Mouse (Mus musculus) lung, postnatal 25 days (tissue): ENCODE results near the gene Otud7b.
A peak's percentile ranks its signal among the peaks of the same experiment; 100 is the strongest.
"Not testable (repeated sequence)": the region's sequence is repeated elsewhere in the genome, so short reads cannot be mapped to it uniquely, and the experiment has no call there.

Experiments used
- DNase-seq: peaks from one replicate; pipeline ENCODE4 v3.0.0; 2022; ENCODE audit warnings: low spot score

Otud7b gene

GRCm38 (mm10) chr3:96135011-96135410 lies 30.7 kb downstream of the Otud7b start:
- DNase-seq: peak; percentile 48

GRCm38 (mm10) chr3:96147950-96148349 lies 43.6 kb downstream of the Otud7b start:
- peak; percentile 75 for DNase-seq

GRCm38 (mm10) chr3:96151836-96152235 lies 47.5 kb downstream of the Otud7b start:
- DNase-seq: no peak

GRCm38 (mm10) chr3:96152611-96153010 lies 48.3 kb downstream of the Otud7b start:
- DNase-seq: no peak

GRCm38 (mm10) chr3:96155501-96155900 lies 51.2 kb downstream of the Otud7b start:
- no peak for DNase-seq

- DNase-seq: no peak
These were observed 55.5 kb downstream of the Otud7b start for GRCm38 (mm10) chr3:96159820-96160219.

GRCm38 (mm10) chr3:96160222-96160802 lies 56.0 kb downstream of the Otud7b start:
- peak; percentile 61 for DNase-seq

GRCm38 (mm10) chr3:96160803-96161516 lies 56.6 kb downstream of the Otud7b start:
- DNase-seq: peak; percentile 66

- DNase-seq: no peak
These were observed 57.8 kb downstream of the Otud7b start, which contains the start of gene Mtmr11 for GRCm38 (mm10) chr3:96161869-96162840. TSS of gene Mtmr11 (plus strand) at chr3:96162004.

GRCm38 (mm10) chr3:96163040-96163439 lies 58.7 kb downstream of the Otud7b start:
- no peak for DNase-seq

GRCm38 (mm10) chr3:96168466-96169158 lies 64.3 kb downstream of the Otud7b start:
- DNase-seq: no peak

- DNase-seq: no peak
These were observed 65.9 kb downstream of the Otud7b start for GRCm38 (mm10) chr3:96170276-96170675.

- no peak for DNase-seq
These were observed 66.7 kb downstream of the Otud7b start for GRCm38 (mm10) chr3:96170976-96171545.

- no peak for DNase-seq
These were observed 67.4 kb downstream of the Otud7b start for GRCm38 (mm10) chr3:96171583-96172196.

GRCm38 (mm10) chr3:96172197-96173178 lies 68.2 kb downstream of the Otud7b start, which contains the start of gene Sf3b4:
TSS of gene Sf3b4 (plus strand) at chr3:96172332.
- peak; percentile 85 for DNase-seq

GRCm38 (mm10) chr3:96173185-96173584 lies 68.9 kb downstream of the Otud7b start:
- DNase-seq: no peak

GRCm38 (mm10) chr3:96174042-96174441 lies 69.7 kb downstream of the Otud7b start:
- not testable (repeated sequence) for DNase-seq

- no peak for DNase-seq
These were observed 70.9 kb downstream of the Otud7b start for GRCm38 (mm10) chr3:96175251-96175650.

- no peak for DNase-seq
These were observed 74.1 kb downstream of the Otud7b start for GRCm38 (mm10) chr3:96178427-96178826.

GRCm38 (mm10) chr3:96178902-96179301 lies 74.6 kb downstream of the Otud7b start:
- no peak for DNase-seq
